Mouse (Mus musculus): ENCODE data around the gene Nectin2.
A peak's percentile ranks its signal among the peaks of the same experiment; 100 is the strongest.
"Not testable (repeated sequence)": the region's sequence is repeated elsewhere in the genome, so short reads cannot be mapped to it uniquely, and the experiment has no call there.

The Nectin2 gene

DNA sequence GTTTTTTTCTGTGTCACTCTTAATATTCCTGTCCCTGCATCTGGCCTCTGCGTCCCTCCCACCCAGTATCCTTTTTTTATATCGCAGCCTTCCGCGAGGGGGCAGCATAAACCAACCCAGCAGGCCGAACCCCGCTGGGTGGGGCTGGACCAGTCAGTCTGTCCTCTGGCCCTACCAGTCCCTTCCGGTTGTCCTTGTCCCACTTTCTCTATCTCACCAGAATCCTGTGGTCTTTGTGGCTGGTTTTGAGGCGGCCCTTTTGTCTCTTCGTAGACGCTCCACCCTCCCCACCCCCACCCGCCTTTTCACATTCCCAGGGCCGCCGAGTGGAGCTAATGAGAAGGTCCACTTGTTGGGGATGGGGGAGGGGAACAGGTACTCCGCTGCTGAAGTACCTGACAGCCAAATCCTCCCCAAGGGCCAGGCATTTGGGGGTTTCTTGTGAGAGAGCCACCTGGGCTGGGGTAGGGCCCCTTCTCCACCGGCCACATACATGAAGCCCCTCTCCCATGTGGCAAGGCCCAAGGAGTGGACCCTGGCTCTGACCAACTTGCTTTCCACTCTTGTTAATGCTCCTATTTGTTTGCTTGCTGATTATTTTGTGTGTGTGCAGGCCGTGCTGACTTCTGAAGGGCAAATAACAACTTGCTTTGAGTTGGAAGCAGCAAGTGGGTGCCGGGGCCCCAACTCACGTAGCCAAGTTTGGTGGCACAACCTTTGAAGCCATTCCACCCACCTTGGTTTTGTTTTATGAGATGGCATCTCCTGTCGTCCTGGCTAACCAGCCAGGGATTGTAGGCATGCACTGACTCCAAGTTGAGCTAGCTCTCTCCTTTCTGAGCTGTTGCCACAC, at the start of gene Nectin2:
TSS of gene Nectin2 (minus strand) at position 267 of the 853 bp plus-strand sequence.
- peak; percentile 89 for DNase-seq

DNA sequence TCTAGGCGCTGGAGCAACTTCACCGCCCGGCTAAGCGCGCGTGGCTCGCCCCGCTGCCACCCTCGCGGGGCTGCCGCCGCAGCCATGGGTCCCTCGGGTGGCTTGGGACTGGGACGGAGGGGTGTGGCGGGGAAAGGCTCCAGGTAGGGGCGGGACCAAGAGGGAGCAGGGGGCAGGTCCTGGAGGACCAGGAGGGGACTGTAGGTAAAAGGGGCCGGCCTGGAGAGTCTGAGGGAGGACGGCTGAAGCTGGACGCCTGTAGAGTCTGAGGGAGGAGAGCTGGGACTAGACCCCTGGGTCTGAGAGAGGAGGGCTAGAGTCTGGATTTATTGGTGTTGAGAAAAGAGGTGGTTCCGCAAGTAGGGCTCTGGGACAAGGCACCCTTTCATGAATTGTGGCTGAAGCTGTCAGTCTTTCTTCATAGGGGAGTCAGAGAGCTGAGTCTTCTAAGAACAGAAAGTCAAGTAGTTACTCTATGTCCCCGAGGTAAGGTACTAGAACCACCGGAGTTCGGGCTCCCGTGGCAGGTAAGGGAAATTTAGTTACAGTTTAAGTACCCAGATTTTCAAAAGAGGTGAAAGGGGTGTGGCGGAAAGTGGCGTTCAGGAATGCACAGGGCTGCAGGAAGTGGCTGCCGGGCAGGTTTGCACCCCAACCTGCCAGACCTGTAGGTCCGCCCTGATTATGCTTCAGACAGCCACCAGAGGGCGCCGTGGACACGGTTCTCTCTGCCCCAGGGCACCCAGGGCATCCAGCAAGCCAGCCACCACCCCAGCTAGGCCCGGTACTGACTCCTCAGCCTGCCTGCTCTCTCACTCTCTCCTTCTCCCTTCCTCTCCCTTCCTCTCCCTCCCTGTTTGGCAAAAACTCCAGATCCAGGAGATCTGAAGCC, 46.7 kb upstream of the Nectin2 start, which contains the start of gene Cblc:
TSS of gene Cblc (minus strand) at position 113 of the 892 bp plus-strand sequence.
- peak; percentile 68 for DNase-seq

DNA sequence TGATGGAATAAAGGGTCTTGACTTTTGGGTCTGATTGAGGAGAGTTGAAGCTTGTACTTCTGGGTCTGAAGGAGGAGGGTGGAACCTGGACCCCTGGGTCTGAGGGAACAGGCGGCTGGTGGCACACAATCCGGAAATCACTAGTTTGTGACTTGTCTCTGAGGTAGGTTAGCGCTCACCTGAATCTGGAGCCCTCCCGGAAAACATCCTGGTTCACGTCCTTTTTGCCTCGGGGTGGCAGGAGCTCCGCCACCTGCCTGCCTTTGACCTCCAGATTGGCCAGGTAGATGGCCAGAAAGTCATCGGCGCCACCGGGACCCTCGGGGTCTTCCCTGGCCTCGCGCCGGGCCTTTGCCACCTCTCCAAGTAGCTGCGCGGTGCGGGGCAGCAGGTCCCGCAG, 46.0 kb upstream of the Nectin2 start:
- DNase-seq = no peak

DNA sequence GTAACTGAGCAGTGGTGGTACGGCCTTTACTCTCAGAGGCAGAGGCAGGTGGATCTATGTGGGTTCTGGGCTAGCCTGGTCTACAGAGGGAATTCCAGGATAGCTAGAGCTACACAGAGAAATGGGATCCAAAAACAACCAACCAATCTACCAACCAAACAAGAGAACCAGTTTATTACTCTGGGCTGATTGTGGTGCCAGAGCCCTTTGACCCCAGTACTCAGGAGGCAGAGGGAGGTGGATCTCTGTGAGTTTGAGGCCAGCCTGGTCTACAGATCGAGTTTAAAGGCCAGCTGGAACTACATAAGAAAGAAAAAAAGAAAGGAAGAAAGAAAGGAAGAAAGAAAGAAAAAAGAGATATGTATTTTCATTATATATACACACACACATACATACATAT, 45.0 kb upstream of the Nectin2 start:
- DNase-seq = no peak

DNA sequence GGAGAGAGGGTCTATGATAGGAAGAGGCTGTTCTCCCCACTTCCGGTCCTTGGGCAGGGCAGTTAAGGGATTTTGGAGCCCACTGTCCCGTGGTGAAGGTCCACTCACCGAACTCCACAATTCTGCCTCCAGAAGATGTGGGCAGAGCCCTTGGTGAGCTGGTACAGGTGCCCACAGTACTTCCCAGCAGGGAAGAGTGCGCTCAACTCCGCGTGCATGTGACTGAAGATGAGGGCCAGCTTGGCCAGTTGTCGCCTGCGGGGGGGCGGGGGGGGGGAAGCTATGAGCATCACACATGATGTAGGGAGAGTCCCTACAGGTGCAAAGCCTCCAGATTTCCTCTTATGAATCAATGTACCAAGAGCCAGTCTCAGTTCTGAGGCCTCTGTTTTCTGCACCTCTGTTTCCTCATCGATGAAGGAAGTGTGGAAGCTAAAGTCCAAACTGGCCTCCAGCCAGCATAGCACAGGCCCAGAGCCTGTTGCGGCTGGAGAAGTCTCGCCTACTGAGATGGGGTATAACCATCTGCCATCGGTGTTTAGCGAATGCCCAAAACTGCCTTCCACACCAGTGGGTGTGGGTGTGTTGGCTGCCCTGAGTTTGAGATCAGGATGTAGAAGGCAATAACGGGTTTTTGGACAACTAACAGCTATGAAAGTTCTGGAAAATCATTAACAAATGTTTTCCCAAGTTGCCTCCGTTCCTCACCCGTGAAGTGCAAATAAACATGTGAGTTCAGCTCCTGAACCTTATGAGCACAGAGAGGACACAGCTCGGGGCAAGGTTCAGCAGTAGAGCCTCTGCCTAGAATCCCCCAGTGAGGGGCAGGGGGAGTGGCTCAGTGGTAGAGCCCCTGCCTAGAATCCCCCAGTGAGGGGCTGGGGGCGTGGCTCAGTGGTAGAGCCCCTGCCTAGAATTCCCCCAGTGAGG, 42.7 kb upstream of the Nectin2 start:
- DNase-seq = no peak

DNA sequence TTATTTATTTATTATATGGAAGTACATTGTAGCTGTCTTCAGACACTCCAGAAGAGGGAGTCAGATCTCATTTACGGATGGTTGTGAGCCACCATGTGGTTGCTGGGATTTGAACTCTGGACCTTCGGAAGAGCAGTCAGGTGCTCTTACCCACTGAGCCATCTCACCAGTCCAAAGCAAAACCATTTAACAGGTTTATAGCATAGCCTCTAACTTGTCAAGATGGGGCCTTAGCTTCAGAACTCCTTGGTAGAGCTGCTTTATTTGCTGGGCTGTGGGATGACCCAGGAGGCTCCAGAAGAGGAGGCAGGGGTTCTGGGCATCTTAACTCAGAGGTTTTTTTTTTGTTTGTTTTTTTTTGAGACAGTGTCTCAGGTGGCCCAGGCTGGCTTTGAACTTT, 41.2 kb upstream of the Nectin2 start:
- not testable (repeated sequence) for DNase-seq

DNA sequence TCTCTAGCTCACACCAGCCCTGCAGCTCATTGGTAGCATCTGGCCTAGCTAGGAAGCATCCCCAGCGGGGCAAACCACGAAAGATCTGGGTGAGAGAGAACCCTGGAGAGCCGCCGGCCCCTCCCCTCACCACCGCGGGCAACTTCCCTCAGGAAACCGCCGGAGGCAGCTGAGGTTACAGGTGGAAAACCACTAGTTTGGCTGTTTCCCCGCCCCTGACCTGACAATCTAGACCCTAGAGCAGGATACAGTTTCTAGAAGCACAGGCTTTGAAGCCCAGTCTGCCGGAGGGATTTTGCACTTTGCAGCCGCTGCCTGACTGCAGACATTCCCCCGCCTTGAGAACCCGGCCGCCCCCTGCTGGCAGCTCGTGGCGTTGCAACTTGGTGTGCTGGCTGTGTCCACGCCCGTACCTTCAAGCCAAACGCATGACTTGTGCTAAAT, 39.6 kb upstream of the Nectin2 start:
- DNase-seq = peak; percentile 89

DNA sequence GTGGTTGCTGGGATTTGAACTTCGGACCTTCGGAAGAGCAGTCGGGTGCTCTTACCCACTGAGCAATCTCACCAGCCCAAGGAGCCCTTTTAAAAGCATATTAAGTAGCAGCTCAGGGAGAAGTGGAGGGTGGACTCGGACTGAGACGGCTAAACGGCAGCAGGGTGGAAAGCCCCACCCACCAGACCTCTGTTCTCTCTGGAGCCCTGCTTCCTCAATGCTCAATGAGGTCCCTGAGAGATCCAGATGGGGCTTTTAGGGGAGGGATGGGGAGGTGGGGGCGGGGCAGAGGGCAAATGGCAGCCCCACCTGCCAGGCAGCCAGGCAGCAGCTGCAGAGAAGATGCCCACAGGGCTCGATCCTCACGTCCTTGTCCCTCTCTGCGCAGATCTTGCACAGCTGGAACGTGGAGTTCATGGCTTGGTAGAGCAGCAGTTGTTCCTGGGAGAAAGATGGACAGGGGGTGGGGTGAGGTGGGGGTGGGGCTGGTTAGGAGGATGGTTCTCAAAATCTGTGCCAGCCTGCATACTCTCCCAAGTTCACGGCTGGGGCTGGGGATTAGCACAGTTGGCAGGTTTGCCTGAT, 35.7 kb upstream of the Nectin2 start:
- DNase-seq = no peak

DNA sequence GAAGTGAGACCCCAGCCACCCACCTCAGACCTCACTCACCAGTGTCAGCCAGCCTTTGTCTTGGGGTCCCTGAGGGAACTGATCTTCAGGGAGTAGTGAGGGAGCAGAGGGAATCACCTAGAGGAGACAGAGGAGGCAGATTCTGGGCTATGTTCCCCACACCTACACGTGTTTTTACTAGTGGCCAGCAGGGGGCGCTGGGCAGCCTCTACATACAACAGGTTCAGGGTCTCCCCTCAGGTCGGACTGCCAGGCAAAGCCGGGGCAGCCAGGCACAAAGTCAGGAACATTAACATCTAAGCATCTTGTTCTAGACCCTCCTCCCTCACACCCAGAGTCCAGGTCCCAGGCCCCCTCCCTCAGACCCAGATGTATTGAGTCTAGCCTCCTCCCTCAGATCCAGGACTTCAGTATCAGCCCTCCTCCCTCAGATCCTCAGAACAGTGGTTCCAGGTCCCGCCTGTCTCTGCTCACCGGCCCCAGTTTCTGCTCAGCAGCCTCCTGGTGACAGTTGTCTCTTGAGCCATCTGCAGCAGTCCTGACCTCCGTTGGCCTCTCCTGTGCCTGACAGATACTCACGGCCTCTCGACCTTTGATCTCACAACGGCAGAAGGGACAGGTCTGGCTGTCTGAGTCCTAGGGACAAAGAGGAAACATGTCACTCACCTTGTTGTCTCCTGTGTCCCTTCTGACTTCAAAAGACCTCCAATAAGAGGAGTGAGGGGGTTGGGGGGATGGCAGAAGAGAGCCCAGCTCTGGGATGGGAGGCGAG, 34.7 kb upstream of the Nectin2 start:
- no peak for DNase-seq

DNA sequence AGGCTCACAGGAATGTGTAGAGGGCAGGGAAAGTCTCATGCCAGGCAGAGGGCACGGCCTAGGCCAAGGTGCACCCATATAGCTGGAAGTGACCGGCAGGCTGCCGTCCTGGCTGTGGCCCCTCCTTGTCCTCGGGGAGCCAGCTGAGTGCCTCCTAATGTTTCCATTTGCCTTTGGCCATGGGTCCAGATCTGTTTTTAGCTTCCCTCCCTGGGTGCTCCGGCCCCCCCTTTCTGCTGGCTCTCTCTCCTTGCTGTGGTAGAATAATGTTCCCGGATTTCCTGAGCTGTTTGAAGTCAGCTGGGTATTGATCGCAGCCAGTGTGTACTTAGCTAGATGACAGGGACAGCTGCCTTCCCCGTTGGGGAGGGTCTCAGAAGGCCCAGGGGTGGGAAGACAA, 33.3 kb upstream of the Nectin2 start:
- no peak for DNase-seq

DNA sequence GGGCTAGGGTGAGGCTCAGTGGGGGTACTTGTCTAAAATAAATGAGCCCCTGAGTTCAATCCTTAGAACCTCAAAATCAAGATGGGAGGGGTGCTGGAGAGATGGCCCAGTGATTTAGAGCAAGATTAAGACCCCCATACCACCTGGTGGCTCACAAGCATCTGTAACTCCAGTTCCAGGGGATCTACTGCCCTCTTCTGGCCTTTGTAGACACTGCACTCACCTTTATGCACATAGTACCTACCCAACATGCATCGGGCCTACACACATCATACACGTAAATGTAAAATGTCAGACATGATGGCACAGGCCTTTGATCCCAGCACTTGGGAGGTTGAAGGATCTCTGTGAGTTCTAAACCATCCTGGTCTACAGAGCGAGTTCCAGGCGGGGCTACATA, 32.4 kb upstream of the Nectin2 start:
- peak; percentile 14 for DNase-seq

DNA sequence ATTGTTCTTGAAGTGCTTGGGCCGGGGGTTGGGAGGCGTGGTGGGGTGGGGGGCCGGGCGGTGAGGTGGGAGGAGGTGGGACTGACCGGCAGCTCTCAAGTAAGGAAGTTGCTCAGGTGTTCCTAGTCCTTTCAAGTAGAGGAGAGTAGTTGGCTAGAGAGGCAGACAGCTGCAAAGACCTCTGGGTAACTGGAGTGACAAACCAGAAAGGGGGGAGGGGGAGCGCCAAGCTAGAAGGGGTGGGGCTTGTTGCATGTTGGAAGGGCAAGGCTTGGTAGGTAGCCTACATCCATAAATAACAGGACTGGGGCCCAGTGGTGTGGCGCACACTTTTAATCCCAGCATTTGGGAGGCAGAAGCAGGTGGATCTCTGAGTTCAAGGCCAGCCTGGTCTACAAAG, 31.5 kb upstream of the Nectin2 start:
- no peak for DNase-seq

DNA sequence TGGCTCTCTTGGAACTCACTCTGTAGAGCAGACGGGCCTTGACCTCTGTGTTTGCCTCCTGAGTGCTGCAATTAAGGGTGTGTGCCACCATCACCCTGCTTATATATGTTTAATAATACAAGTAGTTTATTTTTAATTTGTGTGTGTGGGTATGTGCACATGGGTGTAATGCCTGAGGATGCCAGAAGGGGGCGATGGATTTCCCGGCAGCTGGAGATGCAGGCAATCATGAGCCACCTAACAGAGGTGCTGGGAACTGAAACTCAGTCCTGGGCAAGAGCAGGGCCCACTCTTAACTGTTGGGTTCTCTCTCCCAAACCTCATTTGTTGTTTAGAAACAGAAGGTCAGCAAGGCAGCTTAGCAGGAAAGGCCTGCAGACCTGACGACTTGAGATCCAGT, 29.6 kb upstream of the Nectin2 start:
- DNase-seq = no peak

DNA sequence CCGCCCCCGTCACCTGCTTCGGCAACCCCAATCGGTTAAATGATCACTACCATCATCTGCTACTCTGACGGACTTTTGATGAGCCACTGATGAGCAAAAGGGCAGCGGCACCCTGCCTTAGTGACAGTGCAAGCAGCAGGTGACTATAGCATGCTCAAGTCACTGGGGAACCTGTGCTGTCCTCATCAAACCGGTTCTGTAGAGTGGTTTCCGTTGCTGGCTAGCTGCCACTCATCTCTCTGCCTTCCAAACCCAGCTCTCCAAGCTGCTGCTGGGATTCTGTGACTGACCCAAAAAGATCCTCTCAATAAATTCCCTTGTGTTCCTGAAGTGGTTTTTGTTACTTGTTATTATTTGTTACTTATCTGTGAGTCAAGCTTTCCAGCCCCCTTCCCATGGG, 28.4 kb upstream of the Nectin2 start:
- DNase-seq = no peak

DNA sequence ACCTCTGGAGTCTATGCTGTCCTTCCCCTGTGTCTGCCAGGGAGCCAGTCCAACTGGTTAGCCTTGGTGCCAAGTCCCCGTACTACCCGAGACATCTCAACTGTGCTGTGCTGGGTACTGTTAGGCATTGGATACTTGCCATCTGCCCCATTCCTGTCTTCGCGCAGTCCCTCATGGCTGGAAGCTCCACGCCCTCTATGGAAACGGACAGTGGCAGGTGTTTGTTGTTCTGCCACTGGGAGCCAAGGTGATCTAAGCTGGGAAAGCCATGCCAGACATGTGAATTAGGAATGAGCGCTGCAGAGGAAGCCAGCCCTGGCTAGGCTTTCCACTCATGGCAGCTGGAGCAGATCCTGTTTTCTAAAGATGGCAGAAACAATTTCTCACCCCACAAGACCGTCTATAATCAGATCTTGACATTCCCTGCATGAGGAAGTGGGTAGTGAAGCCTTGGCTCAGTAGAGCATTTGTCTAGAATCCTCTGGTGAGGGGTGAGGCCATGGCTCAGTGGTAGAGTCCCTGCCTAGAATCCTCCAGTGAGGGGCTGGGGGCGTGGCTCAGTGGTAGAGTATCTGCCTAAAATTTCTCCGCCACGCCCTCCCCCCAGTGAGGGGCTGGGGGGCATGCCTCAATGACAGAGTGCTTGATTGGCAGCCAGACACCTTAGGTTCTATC, 26.9 kb upstream of the Nectin2 start:
- no peak for DNase-seq

DNA sequence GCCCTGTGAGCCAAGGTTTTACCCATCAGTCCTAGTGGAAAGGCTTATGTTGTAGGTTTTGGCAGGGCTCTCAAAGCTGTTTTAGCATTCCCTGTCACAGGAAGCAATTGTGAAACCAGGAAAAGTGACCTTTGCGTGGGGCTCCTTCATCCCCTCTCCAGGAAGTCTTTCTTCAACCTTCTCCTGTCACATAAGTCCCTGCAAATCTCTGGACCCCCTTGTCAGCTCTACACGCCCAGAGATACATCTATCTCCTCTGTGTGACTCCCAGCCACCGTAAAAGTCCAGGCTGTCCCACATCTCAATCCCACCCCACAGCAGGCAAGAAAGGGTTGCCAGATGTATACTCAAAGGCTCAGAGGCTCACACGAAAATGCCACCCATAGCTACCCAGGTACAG, 21.4 kb upstream of the Nectin2 start:
- no peak for DNase-seq

DNA sequence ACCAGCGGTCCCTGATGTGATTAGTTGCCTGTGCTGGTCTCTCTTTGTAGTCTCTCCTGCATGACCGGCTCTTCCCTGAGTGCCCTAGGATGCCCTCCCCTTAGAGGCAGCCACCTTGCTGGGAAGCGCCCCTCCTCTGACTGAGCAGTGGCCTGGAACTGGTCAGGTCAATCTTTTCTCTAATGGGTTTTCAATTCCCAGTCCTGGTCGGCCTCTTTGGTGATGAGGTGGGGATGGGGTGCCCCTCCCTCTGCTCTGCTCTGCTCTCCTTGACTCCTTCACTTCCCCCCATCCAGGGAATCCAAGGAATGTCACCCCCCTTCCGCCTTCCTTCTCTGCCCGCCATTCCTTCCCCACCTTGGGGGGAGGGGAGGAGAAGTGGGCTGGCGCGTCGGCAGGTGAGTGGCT, 20.7 kb upstream of the Nectin2 start, which contains the start of gene Bcam:
TSS of gene Bcam (minus strand) at position 33 of the 408 bp plus-strand sequence.
- peak; percentile 74 for DNase-seq

DNA sequence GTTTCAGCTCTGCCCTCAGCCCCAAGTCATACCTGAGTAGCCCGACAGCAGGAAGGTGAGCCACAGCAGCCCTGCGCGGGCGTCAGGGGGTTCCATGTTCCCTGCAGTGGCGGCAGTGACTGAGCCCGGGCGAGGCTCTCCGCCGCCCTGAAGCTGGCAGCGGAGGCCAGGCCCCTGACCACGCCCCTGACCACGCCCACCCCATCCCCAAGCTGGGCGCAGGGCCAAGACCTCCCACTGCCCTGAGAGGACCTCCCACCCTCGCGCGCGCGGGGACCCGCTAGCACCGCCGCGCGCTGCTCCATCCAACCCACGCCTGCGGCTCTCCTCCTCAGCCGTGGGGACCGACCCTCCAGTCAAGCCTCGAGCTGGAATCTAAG, 20.1 kb upstream of the Nectin2 start:
- peak; percentile 90 for DNase-seq

DNA sequence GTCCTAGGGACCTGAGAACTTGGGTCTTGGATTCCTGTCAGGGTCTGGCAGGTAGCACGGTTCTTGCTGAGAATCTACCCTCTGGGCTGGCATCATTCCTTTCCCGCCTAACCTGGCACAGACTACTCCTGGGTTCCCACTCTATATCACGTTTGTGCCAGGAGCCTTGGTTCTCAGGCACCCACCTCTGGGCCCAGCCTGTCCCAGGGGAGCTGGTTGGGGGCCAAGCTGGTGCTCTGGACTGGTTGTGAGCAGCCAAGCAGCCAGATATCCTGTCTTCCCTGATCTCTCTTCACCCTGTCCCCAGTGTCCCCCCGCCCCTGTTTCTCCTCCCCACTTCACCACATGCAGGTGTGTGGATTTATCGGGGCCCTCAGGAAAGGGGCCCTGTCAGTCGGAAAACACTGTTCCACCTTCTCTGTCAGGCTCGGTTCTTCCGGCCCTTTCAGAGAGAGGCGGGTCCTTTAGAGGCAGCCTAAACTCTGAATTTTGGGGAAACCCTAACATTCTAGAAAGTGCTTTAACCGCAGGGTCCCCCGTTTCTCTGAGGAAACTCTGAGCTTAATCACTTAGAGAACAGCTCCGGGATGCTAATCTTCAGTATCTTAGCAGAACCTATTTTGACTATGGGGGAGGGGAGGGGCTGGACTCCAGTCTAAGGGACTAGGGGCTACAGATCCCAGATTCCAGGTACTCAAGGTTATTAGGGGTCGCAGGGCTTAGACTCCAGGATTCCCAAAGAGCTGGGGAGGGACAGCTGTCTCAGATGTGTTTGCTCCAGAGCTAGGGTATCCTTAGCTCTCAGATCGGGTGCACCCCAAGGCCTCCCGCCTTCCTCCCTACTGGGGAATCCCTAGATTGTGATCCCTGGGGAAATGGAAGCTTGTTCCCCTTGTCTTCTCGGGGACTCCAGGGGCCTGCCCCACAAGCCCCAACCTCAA, 19.4 kb upstream of the Nectin2 start:
- no peak for DNase-seq

DNA sequence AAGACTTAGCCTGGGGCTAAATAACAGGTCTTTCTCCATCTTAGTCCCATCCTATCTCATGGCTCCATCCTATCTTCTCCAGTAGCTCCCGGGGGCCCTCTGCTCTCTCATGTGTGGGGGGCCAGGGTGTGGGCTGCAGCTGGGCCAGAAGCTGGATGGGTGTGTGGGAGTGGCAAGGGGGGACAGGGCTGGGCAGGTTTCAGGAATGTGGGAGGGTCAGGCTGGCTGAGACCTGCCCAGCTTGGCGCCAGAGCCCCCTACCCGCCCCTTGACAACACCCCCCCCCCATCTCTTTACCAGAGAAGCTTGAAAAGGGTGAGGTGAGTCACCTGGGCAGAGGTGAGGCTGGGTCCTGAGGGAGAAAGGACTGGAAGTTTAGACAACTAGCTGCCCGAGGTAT, 18.7 kb upstream of the Nectin2 start:
- no peak for DNase-seq
